Mouse (Mus musculus) right cerebral cortex, postnatal 14 days (tissue): ENCODE measurements at regions not wholly inside any gene's neighbourhood (a gene's known extent, or its start where the extent isn't known, plus 50 kb on each side); places are given as distances from the start of the nearest gene placed in this dataset.
"Not testable (repeated sequence)": the region's sequence is repeated elsewhere in the genome, so short reads cannot be mapped to it uniquely, and the experiment has no call there.

Experiments used
- DNase-seq: peaks from one replicate; pipeline ENCODE4 v3.0.0; 2022

DNA sequence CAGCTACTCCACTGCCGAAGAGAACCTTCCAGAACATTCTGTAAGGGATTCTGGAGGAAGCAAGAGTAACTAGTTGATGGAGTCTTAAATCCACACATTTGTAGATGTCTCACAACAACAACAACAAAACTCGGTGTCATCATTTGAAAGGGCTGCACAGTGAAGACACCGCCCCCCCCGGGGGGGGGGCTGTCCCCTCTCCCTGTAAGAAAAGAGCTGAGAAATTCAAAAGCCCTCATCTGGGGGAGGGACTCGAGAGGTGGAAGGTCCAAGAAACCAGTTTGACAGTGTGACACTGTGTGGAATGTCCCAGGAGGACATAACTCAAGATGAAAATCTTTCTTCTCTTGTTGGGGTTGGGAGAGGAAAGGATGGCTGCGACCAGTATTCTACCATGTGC lies 87.7 kb downstream of the Fam43a start:
- no peak for DNase-seq

DNA sequence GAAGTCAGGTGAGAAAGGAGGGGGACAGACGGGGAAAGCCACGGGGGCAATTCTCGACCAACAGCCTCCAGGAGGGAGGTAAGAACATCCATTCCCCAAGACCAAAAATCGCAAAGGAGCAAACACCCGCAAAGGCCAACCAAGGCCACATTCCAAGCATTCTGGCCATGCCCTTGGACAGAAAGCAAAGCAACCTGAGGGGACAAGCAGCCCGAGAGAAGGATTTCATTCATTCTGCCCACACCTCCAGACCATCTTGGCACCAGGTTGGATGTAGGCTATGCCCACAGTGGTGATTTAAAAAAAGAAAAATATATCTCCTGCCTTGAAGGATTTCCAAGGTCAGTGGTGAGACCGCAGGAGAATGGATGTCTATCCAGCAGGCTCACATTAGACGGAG lies 88.2 kb downstream of the Fam43a start:
- DNase-seq = no peak

GRCm38 (mm10) chr16:30690531-30690930 lies 91.0 kb downstream of the Fam43a start:
- DNase-seq = no peak

DNA sequence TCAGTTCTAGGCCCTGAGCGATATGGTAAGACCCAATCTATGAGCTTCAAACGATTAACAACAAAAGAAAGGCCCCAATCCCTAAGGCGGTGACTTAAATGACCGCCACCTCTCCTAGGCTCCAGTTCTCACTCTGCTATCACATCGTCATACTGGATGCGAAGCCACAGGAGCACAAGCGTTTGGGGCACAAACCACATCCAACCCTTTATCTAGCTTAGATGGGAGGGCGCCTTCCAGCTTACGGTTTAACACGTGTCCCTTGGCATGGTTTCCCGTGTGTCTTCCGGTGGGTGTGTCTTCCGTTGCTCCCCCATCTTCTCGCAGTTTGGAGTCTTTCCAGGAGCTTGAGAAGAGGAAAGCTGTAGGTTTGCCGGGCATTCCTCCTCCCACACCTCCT lies 92.4 kb downstream of the Fam43a start:
- DNase-seq = no peak

DNA sequence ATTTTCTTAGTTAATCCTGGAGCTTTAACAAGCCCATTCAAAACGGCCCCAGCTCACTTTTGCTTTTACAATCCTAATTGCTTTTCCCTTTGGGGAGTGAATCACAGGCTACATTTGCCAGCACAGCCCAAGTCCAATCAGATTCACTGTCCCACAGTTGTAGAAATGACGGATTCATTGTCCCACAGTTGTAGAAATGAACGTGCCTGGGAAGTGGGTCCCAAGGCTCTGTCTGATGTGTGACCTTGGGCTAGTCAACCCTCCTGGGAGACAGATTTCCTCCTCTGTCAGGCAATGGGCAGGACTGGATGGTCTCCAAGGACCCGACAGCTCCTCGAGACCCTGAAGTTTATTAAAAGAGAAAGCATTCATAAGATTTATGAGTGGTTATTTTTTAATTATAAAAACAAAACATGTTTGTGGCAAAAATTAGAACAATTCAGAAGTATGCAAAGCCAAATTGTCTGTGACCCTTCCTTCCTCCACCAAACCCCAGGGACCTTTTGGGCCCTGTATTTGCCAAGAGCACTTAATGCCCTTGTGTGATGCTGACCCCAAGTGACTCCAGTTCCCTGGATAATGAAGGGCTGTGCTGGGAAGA lies 93.1 kb downstream of the Fam43a start:
- no peak for DNase-seq

- no peak for DNase-seq
Observed at GRCm38 (mm10) chr16:30693206-30693605, 93.7 kb downstream of the Fam43a start.

GRCm38 (mm10) chr16:30693839-30694527 lies 94.5 kb downstream of the Fam43a start:
- DNase-seq = no peak

DNA sequence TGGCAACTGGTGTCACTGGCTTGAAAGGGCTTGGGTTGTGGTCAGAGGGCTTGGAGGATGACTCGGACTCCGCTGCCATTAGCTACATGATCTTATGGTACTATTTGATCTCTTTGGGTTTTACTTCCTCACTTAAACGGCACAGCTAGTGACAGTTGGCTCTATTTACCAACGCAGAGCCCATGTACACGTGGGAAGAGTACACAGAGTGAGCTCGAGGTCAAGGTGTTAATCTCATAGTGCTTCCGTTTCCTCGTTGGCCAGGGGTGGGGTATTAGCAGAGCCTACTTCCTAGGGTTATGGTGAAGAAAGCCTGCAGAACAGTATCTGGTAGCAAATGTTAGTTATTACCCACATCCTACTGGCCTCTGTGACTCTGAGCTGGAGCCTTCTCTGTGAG lies 96.2 kb downstream of the Fam43a start:
- DNase-seq = no peak

- DNase-seq = no peak
Observed at GRCm38 (mm10) chr16:30697209-30697608, 97.7 kb downstream of the Fam43a start.

GRCm38 (mm10) chr16:30697806-30698205 lies 98.3 kb downstream of the Fam43a start:
- DNase-seq = no peak

GRCm38 (mm10) chr16:30703831-30704230 lies 104.3 kb downstream of the Fam43a start:
- no peak for DNase-seq

- DNase-seq = no peak
Observed at GRCm38 (mm10) chr16:30709501-30709900, 110.0 kb downstream of the Fam43a start.

- no peak for DNase-seq
Observed at GRCm38 (mm10) chr16:30709975-30710374, 110.5 kb downstream of the Fam43a start.

GRCm38 (mm10) chr16:30712570-30712969 lies 113.0 kb downstream of the Fam43a start:
- DNase-seq = no peak

DNA sequence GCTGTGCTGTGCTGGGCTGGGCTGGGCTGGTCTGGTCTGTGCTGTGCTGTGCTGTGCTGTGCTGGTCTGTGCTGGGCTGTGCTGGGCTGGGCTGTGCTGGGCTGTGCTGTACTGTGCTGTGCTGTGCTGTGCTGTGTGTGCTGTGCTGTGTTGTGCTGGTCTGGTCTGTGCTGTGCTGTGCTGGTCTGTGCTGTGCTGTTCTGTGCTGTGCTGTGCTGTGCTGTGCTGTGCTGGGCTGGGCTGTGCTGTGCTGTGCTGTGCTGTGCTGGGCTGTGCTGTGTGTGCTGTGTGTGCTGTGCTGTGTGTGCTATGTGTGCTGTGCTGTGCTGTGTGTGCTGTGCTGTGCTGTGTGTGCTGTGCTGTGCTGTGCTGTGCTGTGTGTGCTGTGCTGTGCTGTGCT lies 118.1 kb downstream of the Fam43a start:
- not testable (repeated sequence) for DNase-seq

DNA sequence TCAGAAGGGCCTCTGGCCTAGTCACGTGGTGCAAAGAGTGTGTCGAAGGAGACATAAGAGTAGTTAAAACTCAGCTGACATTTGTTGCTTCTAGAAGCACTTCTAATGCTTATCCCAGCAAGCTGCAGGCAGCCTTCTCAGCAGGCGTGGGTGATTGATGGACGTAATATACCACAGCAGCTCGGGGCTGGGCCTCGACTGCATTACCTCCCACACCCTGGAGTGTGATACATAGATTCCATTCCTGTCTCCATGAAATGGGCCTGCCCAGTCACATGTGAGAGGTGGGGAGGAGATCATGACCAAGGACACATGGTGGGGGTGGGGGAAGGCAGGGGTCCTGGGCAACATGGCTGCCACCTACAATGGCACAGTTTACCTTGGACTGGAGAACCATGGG lies 121.3 kb downstream of the Fam43a start:
- DNase-seq = no peak

- no peak for DNase-seq
Observed at GRCm38 (mm10) chr16:30721223-30721622, 121.7 kb downstream of the Fam43a start.

GRCm38 (mm10) chr16:30722372-30722771 lies 122.8 kb downstream of the Fam43a start:
- no peak for DNase-seq

DNA sequence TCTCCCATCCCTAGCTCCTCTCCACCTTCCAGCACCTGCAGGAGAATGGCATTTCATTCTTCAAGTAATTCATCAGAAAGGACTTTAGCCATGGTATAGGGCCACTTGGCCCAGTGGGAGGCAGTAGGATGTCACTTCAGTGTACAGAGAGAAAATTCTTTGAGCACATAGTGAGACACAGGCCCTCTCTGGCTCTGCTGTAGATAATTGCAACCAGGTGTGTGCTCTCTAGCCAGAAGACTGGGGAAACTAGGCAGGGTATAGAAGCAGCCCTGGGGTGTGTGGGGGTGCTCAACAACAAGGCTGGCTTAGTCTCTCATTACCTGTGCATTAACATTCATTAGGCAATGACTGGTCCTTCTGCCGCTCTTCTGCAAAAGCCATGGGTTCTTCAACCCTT lies 125.1 kb downstream of the Fam43a start:
- DNase-seq = no peak

DNA sequence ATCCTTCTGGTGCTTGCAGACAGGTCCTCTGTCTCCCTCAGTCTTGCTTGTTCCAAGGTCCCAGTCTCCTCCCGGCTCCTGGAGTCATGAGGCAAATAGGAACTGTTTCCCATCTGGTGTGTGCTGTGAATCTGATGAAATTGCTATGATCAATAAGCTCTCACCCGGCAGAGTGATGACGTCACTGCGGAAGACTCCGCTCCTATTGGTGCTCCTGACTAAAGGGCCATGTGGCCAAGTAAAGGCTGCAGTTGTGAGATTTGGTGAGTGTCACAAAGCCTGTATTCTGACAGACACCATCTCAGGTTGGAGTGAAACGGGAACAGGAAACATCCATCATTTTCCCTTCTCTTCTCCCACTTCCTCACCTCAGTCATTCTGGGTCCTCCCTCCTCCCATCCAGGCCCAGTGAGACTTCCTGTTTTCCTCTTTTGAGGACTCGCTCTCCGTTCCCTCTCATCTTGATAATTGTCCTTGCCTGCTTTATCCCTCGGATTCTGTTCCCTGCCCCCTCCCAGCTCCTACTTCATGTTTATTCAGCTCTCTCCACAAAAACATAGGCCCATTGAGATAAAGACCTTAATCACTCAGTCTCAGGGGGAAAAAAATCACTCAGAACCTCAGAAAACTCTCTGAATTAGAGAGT lies 133.4 kb downstream of the Fam43a start:
- DNase-seq = no peak

DNA sequence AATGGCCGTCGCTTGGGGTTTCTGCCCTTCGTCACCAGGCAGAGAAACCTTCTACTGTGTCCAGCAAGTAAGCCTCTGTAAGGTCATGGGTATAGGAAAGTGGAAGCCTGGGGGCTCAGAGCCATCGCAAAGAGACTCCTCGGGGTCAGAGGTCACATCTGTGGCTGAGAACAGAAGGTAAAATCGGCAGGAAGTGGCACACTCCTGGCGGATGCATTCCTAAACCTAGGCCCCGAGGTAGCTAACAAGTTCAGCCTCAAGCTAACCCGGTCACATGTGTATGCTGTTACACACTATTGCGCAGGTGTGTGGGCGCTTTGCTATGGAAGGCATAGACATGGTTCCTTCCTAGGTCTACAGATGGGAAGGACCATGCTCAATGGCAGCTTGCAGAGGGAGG lies 134.0 kb downstream of the Fam43a start:
- DNase-seq = no peak

DNA sequence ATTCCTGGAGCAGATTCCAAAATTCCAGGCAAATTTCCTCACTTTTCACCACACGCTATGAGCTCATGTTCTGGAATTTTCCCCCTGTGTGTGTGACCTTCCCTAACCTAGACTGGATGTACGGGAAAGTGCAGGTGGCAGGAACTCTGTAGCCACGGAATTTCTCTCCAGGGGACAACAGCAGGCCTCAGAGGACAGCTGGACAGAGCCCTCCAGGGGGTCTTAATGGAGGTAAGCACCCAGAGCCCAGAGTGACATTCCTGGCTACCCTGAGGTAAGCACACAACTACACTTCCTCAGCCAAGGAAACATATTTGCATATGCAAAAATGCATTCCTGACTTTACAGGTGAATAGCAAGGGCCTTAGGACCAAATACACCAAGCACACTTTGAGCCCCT lies 135.8 kb downstream of the Fam43a start:
- DNase-seq = no peak

DNA sequence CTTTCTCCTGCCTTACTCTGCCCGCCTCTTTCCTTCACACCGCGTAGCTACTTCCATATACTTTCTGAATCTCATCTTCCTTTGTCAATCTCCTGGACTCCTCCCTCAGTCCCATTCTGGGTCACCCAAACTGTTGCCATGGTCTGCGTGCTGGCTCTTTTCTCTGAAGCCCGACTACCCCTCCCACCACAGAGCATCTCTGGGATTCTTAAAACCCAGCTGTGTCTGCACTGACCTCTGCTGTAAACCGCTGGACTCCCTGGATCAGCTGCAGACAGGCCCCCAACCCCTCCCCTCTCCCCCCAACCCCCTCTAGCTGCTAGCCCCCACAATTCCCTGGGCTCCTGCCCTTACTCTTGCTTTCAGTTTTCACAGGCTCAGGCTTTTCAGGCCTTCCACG lies 136.4 kb downstream of the Fam43a start:
- no peak for DNase-seq

GRCm38 (mm10) chr16:30736662-30737326 lies 137.3 kb downstream of the Fam43a start:
- no peak for DNase-seq
